Mouse (Mus musculus): ENCODE measurements around the gene Zfp287.

Zfp287 gene

GRCm38 (mm10) chr11:62731311-62732021 is at the start of gene Zfp287:
TSS of gene Zfp287 (minus strand) at chr11:62731905.
- peak within 1 kb of the TSS; percentile 86 for H3K4me3 ChIP-seq (replicated peaks; ENCODE audit: low read length)
- H3K36me3 ChIP-seq (ENCODE audit: insufficient read depth, low read length), result no peaks in the 10 kb centered on the region
- no peak for TF ChIP-seq CTCF (conservative IDR thresholded peaks at IDR 0.05; ENCODE audit: low read length)
- TF ChIP-seq NANOG (IDR thresholded peaks at IDR 0.05; ENCODE audit: borderline replicate concordance, low read length), result no peak
- TF ChIP-seq POU5F1 (IDR thresholded peaks at IDR 0.05; ENCODE audit: borderline replicate concordance, low read length), result no peak
- H3K27me3 ChIP-seq (ENCODE audit: insufficient read depth, low read length), result peaks cover 45% of the 10 kb centered on the region
- H3K9me3 ChIP-seq (ENCODE audit: low read length), result no peaks in the 10 kb centered on the region
- H3K4me1 ChIP-seq (replicated peaks; ENCODE audit: low read depth, low read length), result peaks cover 4% of the 10 kb centered on the region

- TF ChIP-seq POU5F1 (IDR thresholded peaks at IDR 0.05; ENCODE audit: borderline replicate concordance, low read length) (no peak), CTCF (conservative IDR thresholded peaks at IDR 0.05; ENCODE audit: low read length) (no peak)
- Histone ChIP-seq H3K36me3 (ENCODE audit: insufficient read depth, low read length) (peaks cover 15% of the 10 kb centered on the region), H3K4me1 (replicated peaks; ENCODE audit: low read depth, low read length) (no peaks in the 10 kb centered on the region), H3K4me3 (replicated peaks; ENCODE audit: low read length) (no peak overlapping the region), H3K27me3 (ENCODE audit: insufficient read depth, low read length) (peaks cover 6% of the 10 kb centered on the region; the same call in 1 of the 2 replicates), H3K9me3 (ENCODE audit: low read length) (peaks cover 12% of the 10 kb centered on the region)
Measured at GRCm38 (mm10) chr11:62776510-62776909, 44.8 kb upstream of the Zfp287 start.

- Histone ChIP-seq H3K9me3 (ENCODE audit: low read length) (no peaks in the 10 kb centered on the region), H3K27me3 (ENCODE audit: insufficient read depth, low read length) (peaks cover 19% of the 10 kb centered on the region), H3K4me1 (replicated peaks; ENCODE audit: low read depth, low read length) (peaks cover 18% of the 10 kb centered on the region), H3K4me3 (replicated peaks; ENCODE audit: low read length) (no peak overlapping the region), H3K36me3 (ENCODE audit: insufficient read depth, low read length) (no peaks in the 10 kb centered on the region)
- TF ChIP-seq NANOG (IDR thresholded peaks at IDR 0.05; ENCODE audit: borderline replicate concordance, low read length) (no peak), CTCF (conservative IDR thresholded peaks at IDR 0.05; ENCODE audit: low read length) (no peak), POU5F1 (IDR thresholded peaks at IDR 0.05; ENCODE audit: borderline replicate concordance, low read length) (no peak)
Measured at GRCm38 (mm10) chr11:62760755-62761457, 29.2 kb upstream of the Zfp287 start.

GRCm38 (mm10) chr11:62758491-62758890 is 26.8 kb upstream of the Zfp287 start:
- H3K4me3 ChIP-seq (replicated peaks; ENCODE audit: low read length), result no peak overlapping the region
- H3K27me3 ChIP-seq (ENCODE audit: insufficient read depth, low read length), result peaks cover 35% of the 10 kb centered on the region
- no peaks in the 10 kb centered on the region for H3K9me3 ChIP-seq (ENCODE audit: low read length)
- H3K4me1 ChIP-seq (replicated peaks; ENCODE audit: low read depth, low read length), result peaks cover 18% of the 10 kb centered on the region
- no peak for TF ChIP-seq NANOG (IDR thresholded peaks at IDR 0.05; ENCODE audit: borderline replicate concordance, low read length)
- no peak for TF ChIP-seq CTCF (conservative IDR thresholded peaks at IDR 0.05; ENCODE audit: low read length)
- no peak for TF ChIP-seq POU5F1 (IDR thresholded peaks at IDR 0.05; ENCODE audit: borderline replicate concordance, low read length)
- H3K36me3 ChIP-seq (ENCODE audit: insufficient read depth, low read length), result no peaks in the 10 kb centered on the region

- Histone ChIP-seq H3K4me3 (replicated peaks; ENCODE audit: low read length) (no peak overlapping the region), H3K36me3 (ENCODE audit: insufficient read depth, low read length) (no peaks in the 10 kb centered on the region), H3K9me3 (ENCODE audit: low read length) (no peaks in the 10 kb centered on the region), H3K27me3 (ENCODE audit: insufficient read depth, low read length) (peaks cover 39% of the 10 kb centered on the region), H3K4me1 (replicated peaks; ENCODE audit: low read depth, low read length) (peaks cover 18% of the 10 kb centered on the region)
- no peak for TF ChIP-seq CTCF (conservative IDR thresholded peaks at IDR 0.05; ENCODE audit: low read length)
- TF ChIP-seq POU5F1 (IDR thresholded peaks at IDR 0.05; ENCODE audit: borderline replicate concordance, low read length), result no peak
- TF ChIP-seq NANOG (IDR thresholded peaks at IDR 0.05; ENCODE audit: borderline replicate concordance, low read length), result no peak
Measured at GRCm38 (mm10) chr11:62757906-62758305, 26.2 kb upstream of the Zfp287 start.

GRCm38 (mm10) chr11:62757143-62757507 is 25.4 kb upstream of the Zfp287 start:
- Histone ChIP-seq H3K36me3 (ENCODE audit: insufficient read depth, low read length) (no peaks in the 10 kb centered on the region), H3K9me3 (ENCODE audit: low read length) (no peaks in the 10 kb centered on the region), H3K4me3 (replicated peaks; ENCODE audit: low read length) (no peak overlapping the region), H3K27me3 (ENCODE audit: insufficient read depth, low read length) (peaks cover 47% of the 10 kb centered on the region), H3K4me1 (replicated peaks; ENCODE audit: low read depth, low read length) (peaks cover 18% of the 10 kb centered on the region)
- no peak for TF ChIP-seq POU5F1 (IDR thresholded peaks at IDR 0.05; ENCODE audit: borderline replicate concordance, low read length)

- no peaks in the 10 kb centered on the region for H3K9me3 ChIP-seq (ENCODE audit: low read length)
- H3K4me1 ChIP-seq (replicated peaks; ENCODE audit: low read depth, low read length), result peaks cover 12% of the 10 kb centered on the region
- H3K4me3 ChIP-seq (replicated peaks; ENCODE audit: low read length), result peak overlapping the region; percentile 70
- H3K36me3 ChIP-seq (ENCODE audit: insufficient read depth, low read length), result no peaks in the 10 kb centered on the region
- no peak for TF ChIP-seq NANOG (IDR thresholded peaks at IDR 0.05; ENCODE audit: borderline replicate concordance, low read length)
- TF ChIP-seq CTCF (conservative IDR thresholded peaks at IDR 0.05; ENCODE audit: low read length), result peak; percentile 52
- H3K27me3 ChIP-seq (ENCODE audit: insufficient read depth, low read length), result peaks cover 49% of the 10 kb centered on the region
Measured at GRCm38 (mm10) chr11:62756456-62757142, 24.9 kb upstream of the Zfp287 start.

- no peaks in the 10 kb centered on the region for H3K36me3 ChIP-seq (ENCODE audit: insufficient read depth, low read length)
- H3K9me3 ChIP-seq (ENCODE audit: low read length), result no peaks in the 10 kb centered on the region
- TF ChIP-seq POU5F1 (IDR thresholded peaks at IDR 0.05; ENCODE audit: borderline replicate concordance, low read length), result no peak
- TF ChIP-seq NANOG (IDR thresholded peaks at IDR 0.05; ENCODE audit: borderline replicate concordance, low read length), result no peak
- H3K4me1 ChIP-seq (replicated peaks; ENCODE audit: low read depth, low read length), result peaks cover 24% of the 10 kb centered on the region
- H3K4me3 ChIP-seq (replicated peaks; ENCODE audit: low read length), result no peak within 1 kb of the TSS
- peaks cover 75% of the 10 kb centered on the region for H3K27me3 ChIP-seq (ENCODE audit: insufficient read depth, low read length)
Measured at GRCm38 (mm10) chr11:62752780-62753179, 21.1 kb upstream of the Zfp287 start, which contains the start of gene Gm10428. TSS of gene Gm10428 (plus strand) at chr11:62753100.

All from E14TG2a.4 (cell line).